Mouse (Mus musculus) G1E (cell line): ENCODE measurements around the gene Tox2.

Experiments used
- CTCF ChIP-seq: IDR thresholded peaks from 2 replicates; pipeline ENCODE4 v1.5.1; 2012; ENCODE audit warnings: low read depth, low read length, inconsistent platforms, mixed read lengths
- GATA1 ChIP-seq: IDR thresholded peaks from 2 replicates; pipeline ENCODE4 v1.6.1; 2012; ENCODE audit warnings: borderline replicate concordance, low read length, inconsistent platforms, mixed read lengths
- POLR2AphosphoS5 ChIP-seq: IDR thresholded peaks from 2 replicates; pipeline ENCODE4 v1.6.1; 2012; ENCODE audit warnings: low read depth, low read length, inconsistent platforms; ENCODE audit not compliant: insufficient replicate concordance
- TAL1 ChIP-seq: conservative IDR thresholded peaks from 2 replicates; pipeline ENCODE4 v1.6.1; 2012; ENCODE audit warnings: low read depth, low read length, inconsistent platforms, mixed read lengths

GRCm38 (mm10) chr2:163195834-163196145, 7.1 kb upstream of the Tox2 start:
- no peak for TF ChIP-seq CTCF
- no peak for TF ChIP-seq GATA1
- TF ChIP-seq TAL1, result no peak
- TF ChIP-seq POLR2AphosphoS5, result no peak
